Mouse (Mus musculus) liver, embryonic 16.5 days (tissue): ENCODE measurements at regions not wholly inside any gene's neighbourhood (a gene's known extent, or its start where the extent isn't known, plus 50 kb on each side); places are given as distances from the start of the nearest gene placed in this dataset.

ENCODE experiments used
- ATAC-seq: fragments of 200-750 bp; cut with Nextera tagmentation; 2 replicates; pipeline ENCODE4 v1.8.0; 2017; ENCODE audit warnings: low read depth, mild to moderate bottlenecking, moderate number of reproducible peaks, moderate library complexity
- H3K27ac ChIP-seq: fragments of 300-500 bp; sonication (generic); 2 replicates; pipeline ENCODE4 v1.5.1; 2014; ENCODE audit warnings: mild to moderate bottlenecking, low read length
- H3K27me3 ChIP-seq: fragments of 300-500 bp; sonication (generic); 2 replicates; pipeline ENCODE4 v1.6.1; 2014; ENCODE audit warnings: low read depth, low read length, mixed read lengths; ENCODE audit not compliant: control insufficient read depth, insufficient read depth
- H3K36me3 ChIP-seq: fragments of 300-500 bp; sonication (generic); 2 replicates; pipeline ENCODE4 v1.6.1; 2014; ENCODE audit warnings: mild to moderate bottlenecking; ENCODE audit not compliant: control insufficient read depth, insufficient read depth
- H3K4me1 ChIP-seq: fragments of 300-500 bp; sonication (generic); 2 replicates; pipeline ENCODE4 v1.6.1; 2014; ENCODE audit warnings: low read depth, low read length, mixed read lengths; ENCODE audit not compliant: control insufficient read depth
- H3K4me2 ChIP-seq: fragments of 300-500 bp; sonication (generic); 2 replicates; pipeline ENCODE4 v1.6.1; 2014; ENCODE audit warnings: low read depth, low read length, mixed read lengths
- H3K4me3 ChIP-seq: fragments of 300-500 bp; sonication (generic); 2 replicates; pipeline ENCODE4 v1.5.1; 2014; ENCODE audit warnings: low read depth, mild to moderate bottlenecking, low read length
- H3K9ac ChIP-seq: fragments of 300-500 bp; sonication (generic); 2 replicates; pipeline ENCODE4 v1.6.1; 2014; ENCODE audit warnings: low read depth, low read length
- H3K9me3 ChIP-seq: fragments of 300-500 bp; sonication (generic); replicated peaks from 2 replicates; pipeline ENCODE4 v1.6.1; 2016; ENCODE audit warnings: low read length; ENCODE audit not compliant: control insufficient read depth
- WGBS: fragments of 180-500 bp; shearing (Covaris S2); extraction: QIAGEN DNeasy Blood & Tissue Kit; methylation state at CpG from one replicate; pipeline ENCODE4 v1.1.7; 2014; ENCODE audit not compliant: insufficient replicate concordance; 5-methylcytosine and 5-hydroxymethylcytosine counted together

GRCm38 (mm10) chr10:9202922-9203321 is 317.1 kb upstream of the Sash1 start:
- no peak overlapping the region for H3K9ac ChIP-seq

GRCm38 (mm10) chr10:9174997-9175396 is 289.1 kb upstream of the Sash1 start:
- Histone ChIP-seq H3K9ac (no peak overlapping the region), H3K27me3 (no peaks in the 10 kb centered on the region), H3K36me3 (no peaks in the 10 kb centered on the region), H3K9me3 (no peaks in the 10 kb centered on the region), H3K4me3 (no peak overlapping the region), H3K27ac (no peak overlapping the region), H3K4me2 (no peak overlapping the region), H3K4me1 (no peaks in the 10 kb centered on the region)
- no peak for ATAC-seq
- WGBS = 48% methylated on average over 3 of the region's 3 CpGs

More at GRCm38 (mm10) chr10:9202922-9203321, 317.1 kb upstream of the Sash1 start:
- H3K4me3 ChIP-seq = no peak overlapping the region
- H3K4me2 ChIP-seq = no peak overlapping the region
- ATAC-seq = no peak
- whole genome bisulfite sequencing = 60% methylated on average over 1 of the region's 1 CpGs
- no peaks in the 10 kb centered on the region for H3K4me1 ChIP-seq
- H3K9me3 ChIP-seq = no peaks in the 10 kb centered on the region
- no peak overlapping the region for H3K27ac ChIP-seq
- no peaks in the 10 kb centered on the region for H3K27me3 ChIP-seq
- no peaks in the 10 kb centered on the region for H3K36me3 ChIP-seq

GRCm38 (mm10) chr10:9173509-9173908 is 287.6 kb upstream of the Sash1 start:
- no peaks in the 10 kb centered on the region for H3K36me3 ChIP-seq
- no peaks in the 10 kb centered on the region for H3K4me1 ChIP-seq
- 49% methylated on average over 2 of the region's 2 CpGs for WGBS

GRCm38 (mm10) chr10:9168725-9169124 is 282.9 kb upstream of the Sash1 start:
- Histone ChIP-seq H3K4me1 (no peaks in the 10 kb centered on the region), H3K9me3 (no peaks in the 10 kb centered on the region), H3K27me3 (no peaks in the 10 kb centered on the region), H3K9ac (no peak overlapping the region), H3K27ac (no peak overlapping the region), H3K36me3 (no peaks in the 10 kb centered on the region), H3K4me3 (no peak overlapping the region), H3K4me2 (no peak overlapping the region)
- ATAC-seq = no peak
- WGBS = 72% methylated on average over 7 of the region's 7 CpGs

More at GRCm38 (mm10) chr10:9173509-9173908, 287.6 kb upstream of the Sash1 start:
- no peak overlapping the region for H3K9ac ChIP-seq
- no peaks in the 10 kb centered on the region for H3K9me3 ChIP-seq
- H3K4me2 ChIP-seq = no peak overlapping the region
- H3K4me3 ChIP-seq = no peak overlapping the region
- ATAC-seq = no peak
- no peak overlapping the region for H3K27ac ChIP-seq
- H3K27me3 ChIP-seq = no peaks in the 10 kb centered on the region

- no peak overlapping the region for H3K9ac ChIP-seq
- no peak overlapping the region for H3K27ac ChIP-seq
- H3K4me1 ChIP-seq = no peaks in the 10 kb centered on the region
- no peak overlapping the region for H3K4me2 ChIP-seq
- no peak overlapping the region for H3K4me3 ChIP-seq
- H3K27me3 ChIP-seq = no peaks in the 10 kb centered on the region
- WGBS = 70% methylated on average over 12 of the region's 12 CpGs
- no peaks in the 10 kb centered on the region for H3K36me3 ChIP-seq
- no peak for ATAC-seq
- H3K9me3 ChIP-seq = no peaks in the 10 kb centered on the region
Measured at GRCm38 (mm10) chr10:9166017-9166416, 280.1 kb upstream of the Sash1 start.

GRCm38 (mm10) chr10:9165598-9165997 is 279.7 kb upstream of the Sash1 start:
- H3K4me1 ChIP-seq = no peaks in the 10 kb centered on the region
- H3K9ac ChIP-seq = no peak overlapping the region
- WGBS = 70% methylated on average over 12 of the region's 12 CpGs
- H3K9me3 ChIP-seq = no peaks in the 10 kb centered on the region
- H3K4me2 ChIP-seq = no peak overlapping the region
- no peaks in the 10 kb centered on the region for H3K27me3 ChIP-seq
- no peaks in the 10 kb centered on the region for H3K36me3 ChIP-seq
- no peak overlapping the region for H3K4me3 ChIP-seq
- ATAC-seq = no peak
- no peak overlapping the region for H3K27ac ChIP-seq

GRCm38 (mm10) chr10:9164333-9164732 is 278.5 kb upstream of the Sash1 start:
- 67% methylated on average over 7 of the region's 7 CpGs for WGBS
- no peak for ATAC-seq
- Histone ChIP-seq H3K9me3 (no peaks in the 10 kb centered on the region), H3K36me3 (no peaks in the 10 kb centered on the region), H3K4me3 (no peak overlapping the region), H3K4me2 (no peak overlapping the region), H3K9ac (no peak overlapping the region), H3K4me1 (no peaks in the 10 kb centered on the region), H3K27me3 (no peaks in the 10 kb centered on the region), H3K27ac (no peak overlapping the region)

- Histone ChIP-seq H3K9ac (no peak overlapping the region), H3K4me3 (no peak overlapping the region), H3K4me2 (no peak overlapping the region), H3K9me3 (no peaks in the 10 kb centered on the region), H3K27me3 (no peaks in the 10 kb centered on the region), H3K36me3 (no peaks in the 10 kb centered on the region), H3K4me1 (no peaks in the 10 kb centered on the region), H3K27ac (no peak overlapping the region)
- 72% methylated on average over 7 of the region's 7 CpGs for WGBS
- ATAC-seq = no peak
Measured at GRCm38 (mm10) chr10:9161597-9161996, 275.7 kb upstream of the Sash1 start.

- no peak overlapping the region for H3K9ac ChIP-seq
- no peaks in the 10 kb centered on the region for H3K4me1 ChIP-seq
- no peak overlapping the region for H3K27ac ChIP-seq
- no peak for ATAC-seq
- H3K4me2 ChIP-seq = no peak overlapping the region
- H3K27me3 ChIP-seq = no peaks in the 10 kb centered on the region
- H3K36me3 ChIP-seq = no peaks in the 10 kb centered on the region
- WGBS = 49% methylated on average over 10 of the region's 10 CpGs
- no peaks in the 10 kb centered on the region for H3K9me3 ChIP-seq
- no peak overlapping the region for H3K4me3 ChIP-seq
Measured at GRCm38 (mm10) chr10:9157299-9158215, 271.7 kb upstream of the Sash1 start.
